Mouse (Mus musculus): ENCODE measurements around the gene Mob3b. TPM values are rescaled to one million over a fixed set of nuclear protein-coding genes. Genes with fewer than 3 reads are reported as not detected.

The Mob3b gene
- polyA plus RNA-seq, 1 experiment from 2014 or later, result 1.3 TPM

DNA sequence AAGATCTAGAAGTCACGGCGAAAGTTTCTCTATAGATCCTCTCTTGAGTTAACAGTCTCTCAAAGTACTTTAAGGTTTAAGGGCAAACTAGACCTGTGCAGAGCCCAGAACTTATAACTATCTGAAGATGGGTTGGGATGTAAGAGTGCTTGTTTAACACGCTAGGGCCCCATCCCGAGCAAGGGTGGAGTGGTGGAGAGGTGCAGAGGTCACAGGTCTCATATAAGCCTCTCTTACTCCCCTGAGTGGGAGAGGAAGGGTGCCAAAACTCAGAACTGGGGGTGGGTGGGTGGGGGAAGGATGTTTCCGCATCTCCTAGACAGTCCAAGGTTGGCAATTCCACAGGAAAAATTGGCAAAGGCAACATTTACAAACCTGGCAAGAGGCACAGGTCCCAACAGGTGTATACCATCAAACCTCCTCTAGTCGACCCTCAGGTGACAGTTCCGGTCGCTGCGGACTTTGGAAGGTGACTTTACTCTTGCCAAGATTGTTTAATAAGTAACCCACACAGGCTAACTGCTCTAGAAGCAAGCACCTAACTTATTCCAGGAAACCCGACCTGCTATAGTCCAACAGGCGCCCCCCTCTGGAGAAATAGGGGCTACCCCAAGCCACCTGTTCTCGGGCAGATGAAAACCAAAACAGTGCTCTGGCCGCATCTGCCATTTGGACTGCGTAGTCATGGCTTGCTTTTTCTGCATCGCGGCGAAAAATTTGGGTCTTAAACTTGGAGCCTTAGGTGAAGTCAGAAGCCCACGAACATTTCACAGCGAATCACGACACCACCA is 2.0 kb downstream of the Mob3b start:
- no peaks in the 10 kb centered on the region for H3K27me3 ChIP-seq (ENCODE audit: control insufficient read depth, insufficient read depth, low read length)
- WGBS, result 26% methylated on average over 20 of the region's 20 CpGs
- peaks cover 11% of the 10 kb centered on the region; the same call in 1 of the 2 replicates for H3K4me1 ChIP-seq (ENCODE audit: control insufficient read depth, insufficient read depth, low read length)
- ATAC-seq (ENCODE audit: low read depth), result no peak
- peak overlapping the region; percentile 32; the same call in 1 of the 2 replicates for H3K9ac ChIP-seq (replicated peaks; ENCODE audit: low read depth, low read length)
- H3K9me3 ChIP-seq (ENCODE audit: control insufficient read depth, low read length), result no peaks in the 10 kb centered on the region
- peak overlapping the region; percentile 53 for H3K4me3 ChIP-seq (ENCODE audit: low read depth, low read length)
- peak overlapping the region; percentile 99 for H3K4me2 ChIP-seq (ENCODE audit: low read depth, low read length)
- no peaks in the 10 kb centered on the region for H3K36me3 ChIP-seq (ENCODE audit: control insufficient read depth, insufficient read depth, low read length)
- H3K27ac ChIP-seq (ENCODE audit: low read depth, low read length), result no peak overlapping the region

GRCm38 (mm10) chr4:35154051-35154450 is 3.2 kb downstream of the Mob3b start:
- Histone ChIP-seq H3K9me3 (ENCODE audit: control insufficient read depth, low read length) (no peaks in the 10 kb centered on the region), H3K4me2 (ENCODE audit: low read depth, low read length) (no peak overlapping the region), H3K27me3 (ENCODE audit: control insufficient read depth, insufficient read depth, low read length) (no peaks in the 10 kb centered on the region), H3K9ac (replicated peaks; ENCODE audit: low read depth, low read length) (no peak overlapping the region), H3K4me3 (ENCODE audit: low read depth, low read length) (no peak overlapping the region), H3K4me1 (ENCODE audit: control insufficient read depth, insufficient read depth, low read length) (peaks cover 11% of the 10 kb centered on the region; the same call in 1 of the 2 replicates), H3K27ac (ENCODE audit: low read depth, low read length) (no peak overlapping the region), H3K36me3 (ENCODE audit: control insufficient read depth, insufficient read depth, low read length) (no peaks in the 10 kb centered on the region)
- ATAC-seq (ENCODE audit: low read depth), result no peak
- WGBS, result 13% methylated on average over 3 of the region's 3 CpGs

GRCm38 (mm10) chr4:35151756-35152155 is 5.5 kb downstream of the Mob3b start, which contains the start of gene Ifnk:
Ifnk (plus strand) TSS chr4:35152056.
- Histone ChIP-seq H3K9me3 (ENCODE audit: control insufficient read depth, low read length) (no peaks in the 10 kb centered on the region), H3K4me2 (ENCODE audit: low read depth, low read length) (no peak within 1 kb of the TSS), H3K27me3 (ENCODE audit: control insufficient read depth, insufficient read depth, low read length) (no peaks in the 10 kb centered on the region), H3K9ac (replicated peaks; ENCODE audit: low read depth, low read length) (no peak within 1 kb of the TSS), H3K27ac (ENCODE audit: low read depth, low read length) (no peak within 1 kb of the TSS), H3K36me3 (ENCODE audit: control insufficient read depth, insufficient read depth, low read length) (no peaks in the 10 kb centered on the region), H3K4me3 (ENCODE audit: low read depth, low read length) (no peak within 1 kb of the TSS), H3K4me1 (ENCODE audit: control insufficient read depth, insufficient read depth, low read length) (peaks cover 10% of the 10 kb centered on the region; the same call in 1 of the 2 replicates)
- ATAC-seq (ENCODE audit: low read depth), result no peak
- WGBS, result 83% methylated on average over 4 of the region's 4 CpGs

DNA sequence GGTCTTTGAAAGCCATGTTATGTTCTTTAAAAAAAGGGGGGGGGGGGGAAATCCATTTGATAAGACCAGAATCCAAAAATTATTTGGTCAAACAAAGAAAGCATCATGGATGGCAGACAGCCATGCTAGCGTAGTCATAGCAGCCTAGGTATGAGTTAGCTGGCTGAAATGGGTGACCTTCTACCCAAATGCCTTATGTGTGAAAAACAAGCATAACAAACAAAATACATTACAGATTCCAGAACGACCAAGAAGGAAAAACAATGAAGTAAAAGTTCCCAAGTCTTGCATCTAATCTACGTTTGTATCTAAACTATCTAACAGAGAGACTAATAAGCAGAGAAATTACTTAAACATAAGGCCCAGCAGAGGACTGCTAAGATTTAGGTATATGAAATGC is 6.6 kb downstream of the Mob3b start:
- peaks cover 2% of the 10 kb centered on the region; the same call in 1 of the 2 replicates for H3K4me1 ChIP-seq (ENCODE audit: control insufficient read depth, insufficient read depth, low read length)
- no peak overlapping the region for H3K4me3 ChIP-seq (ENCODE audit: low read depth, low read length)
- no peaks in the 10 kb centered on the region for H3K9me3 ChIP-seq (ENCODE audit: control insufficient read depth, low read length)
- H3K9ac ChIP-seq (replicated peaks; ENCODE audit: low read depth, low read length), result no peak overlapping the region
- no peak for ATAC-seq (ENCODE audit: low read depth)
- 88% methylated on average over 3 of the region's 3 CpGs for WGBS
- H3K4me2 ChIP-seq (ENCODE audit: low read depth, low read length), result no peak overlapping the region
- no peaks in the 10 kb centered on the region for H3K36me3 ChIP-seq (ENCODE audit: control insufficient read depth, insufficient read depth, low read length)
- no peaks in the 10 kb centered on the region for H3K27me3 ChIP-seq (ENCODE audit: control insufficient read depth, insufficient read depth, low read length)
- no peak overlapping the region for H3K27ac ChIP-seq (ENCODE audit: low read depth, low read length)

- no peaks in the 10 kb centered on the region for H3K4me1 ChIP-seq (ENCODE audit: control insufficient read depth, insufficient read depth, low read length)
- H3K36me3 ChIP-seq (ENCODE audit: control insufficient read depth, insufficient read depth, low read length), result no peaks in the 10 kb centered on the region
- 88% methylated on average over 4 of the region's 4 CpGs for WGBS
- no peak for ATAC-seq (ENCODE audit: low read depth)
- no peak overlapping the region for H3K9ac ChIP-seq (replicated peaks; ENCODE audit: low read depth, low read length)
- no peaks in the 10 kb centered on the region for H3K9me3 ChIP-seq (ENCODE audit: control insufficient read depth, low read length)
- no peaks in the 10 kb centered on the region for H3K27me3 ChIP-seq (ENCODE audit: control insufficient read depth, insufficient read depth, low read length)
- H3K4me3 ChIP-seq (ENCODE audit: low read depth, low read length), result no peak overlapping the region
- H3K27ac ChIP-seq (ENCODE audit: low read depth, low read length), result no peak overlapping the region
- no peak overlapping the region for H3K4me2 ChIP-seq (ENCODE audit: low read depth, low read length)
Observed at GRCm38 (mm10) chr4:35148326-35148725, 9.0 kb downstream of the Mob3b start.

DNA sequence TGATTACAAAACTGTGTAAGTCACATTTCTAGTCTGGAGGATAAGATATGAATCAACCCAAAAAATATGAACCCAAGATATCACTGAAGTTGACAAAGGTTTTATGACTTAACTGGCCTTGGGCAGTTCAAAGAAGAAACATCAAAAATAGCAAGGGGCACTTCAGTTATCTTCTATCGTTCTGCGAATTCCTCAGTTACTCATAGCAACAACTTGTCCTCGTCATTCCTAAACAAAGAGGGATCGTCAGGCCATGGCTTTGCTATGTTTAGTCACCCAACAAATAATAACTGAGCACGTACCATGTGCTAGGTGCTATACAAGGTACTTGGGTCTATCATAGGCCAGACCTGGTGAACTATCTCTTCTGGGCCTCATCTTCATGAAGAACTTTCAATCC is 10.7 kb downstream of the Mob3b start:
- ATAC-seq (ENCODE audit: low read depth), result no peak
- Histone ChIP-seq H3K27ac (ENCODE audit: low read depth, low read length) (no peak overlapping the region), H3K4me1 (ENCODE audit: control insufficient read depth, insufficient read depth, low read length) (no peaks in the 10 kb centered on the region), H3K9me3 (ENCODE audit: control insufficient read depth, low read length) (no peaks in the 10 kb centered on the region), H3K9ac (replicated peaks; ENCODE audit: low read depth, low read length) (no peak overlapping the region), H3K4me2 (ENCODE audit: low read depth, low read length) (no peak overlapping the region), H3K36me3 (ENCODE audit: control insufficient read depth, insufficient read depth, low read length) (no peaks in the 10 kb centered on the region), H3K4me3 (ENCODE audit: low read depth, low read length) (no peak overlapping the region), H3K27me3 (ENCODE audit: control insufficient read depth, insufficient read depth, low read length) (no peaks in the 10 kb centered on the region)
- 94% methylated on average over 5 of the region's 5 CpGs for WGBS

- Histone ChIP-seq H3K4me3 (ENCODE audit: low read depth, low read length) (no peak overlapping the region), H3K9me3 (ENCODE audit: control insufficient read depth, low read length) (no peaks in the 10 kb centered on the region), H3K27me3 (ENCODE audit: control insufficient read depth, insufficient read depth, low read length) (no peaks in the 10 kb centered on the region), H3K27ac (ENCODE audit: low read depth, low read length) (no peak overlapping the region), H3K36me3 (ENCODE audit: control insufficient read depth, insufficient read depth, low read length) (no peaks in the 10 kb centered on the region), H3K4me1 (ENCODE audit: control insufficient read depth, insufficient read depth, low read length) (no peaks in the 10 kb centered on the region), H3K9ac (replicated peaks; ENCODE audit: low read depth, low read length) (no peak overlapping the region), H3K4me2 (ENCODE audit: low read depth, low read length) (no peak overlapping the region)
- ATAC-seq (ENCODE audit: low read depth), result no peak
- 80% methylated on average over 10 of the region's 10 CpGs for WGBS
Observed at GRCm38 (mm10) chr4:35145726-35146125, 11.6 kb downstream of the Mob3b start.

DNA sequence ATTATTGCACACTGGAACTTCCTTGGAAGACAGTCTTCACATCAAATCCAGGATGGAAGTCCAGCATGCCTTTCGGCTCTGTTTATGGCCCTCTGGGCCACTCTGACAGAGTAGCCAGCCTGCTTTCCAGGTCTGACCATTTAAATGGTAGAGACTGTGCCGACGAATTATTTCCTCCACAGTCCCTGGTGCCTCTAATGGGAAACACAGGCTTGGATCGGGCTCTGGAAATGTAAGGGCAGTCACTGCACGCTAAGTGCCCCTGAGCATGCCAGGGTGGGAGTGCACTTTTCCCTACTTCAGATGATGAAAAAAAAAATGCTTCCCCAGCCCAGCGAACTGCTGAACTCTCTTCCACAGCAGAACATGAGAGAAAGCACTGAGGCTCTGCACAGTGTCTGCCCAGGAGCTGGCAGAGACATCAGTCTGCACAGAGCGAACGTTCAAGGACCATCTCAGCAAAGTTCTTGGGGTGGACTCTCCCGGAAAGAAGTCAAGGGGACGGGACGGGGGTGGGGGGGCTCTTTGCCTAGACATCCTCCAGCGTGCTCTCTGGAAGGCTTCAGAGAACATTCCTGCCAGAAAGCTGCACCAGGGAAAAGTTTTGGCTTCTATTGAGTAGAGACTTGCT is 13.7 kb downstream of the Mob3b start:
- H3K36me3 ChIP-seq (ENCODE audit: control insufficient read depth, insufficient read depth, low read length), result no peaks in the 10 kb centered on the region
- H3K4me3 ChIP-seq (ENCODE audit: low read depth, low read length), result no peak overlapping the region
- no peak overlapping the region for H3K27ac ChIP-seq (ENCODE audit: low read depth, low read length)
- no peaks in the 10 kb centered on the region for H3K4me1 ChIP-seq (ENCODE audit: control insufficient read depth, insufficient read depth, low read length)
- H3K27me3 ChIP-seq (ENCODE audit: control insufficient read depth, insufficient read depth, low read length), result no peaks in the 10 kb centered on the region
- H3K9ac ChIP-seq (replicated peaks; ENCODE audit: low read depth, low read length), result no peak overlapping the region
- ATAC-seq (ENCODE audit: low read depth), result no peak
- H3K4me2 ChIP-seq (ENCODE audit: low read depth, low read length), result no peak overlapping the region
- 84% methylated on average over 12 of the region's 12 CpGs for WGBS
- H3K9me3 ChIP-seq (ENCODE audit: control insufficient read depth, low read length), result no peaks in the 10 kb centered on the region

GRCm38 (mm10) chr4:35140317-35140716 is 17.0 kb downstream of the Mob3b start:
- Histone ChIP-seq H3K36me3 (ENCODE audit: control insufficient read depth, insufficient read depth, low read length) (no peaks in the 10 kb centered on the region), H3K4me2 (ENCODE audit: low read depth, low read length) (no peak overlapping the region), H3K9me3 (ENCODE audit: control insufficient read depth, low read length) (no peaks in the 10 kb centered on the region), H3K27ac (ENCODE audit: low read depth, low read length) (no peak overlapping the region), H3K4me1 (ENCODE audit: control insufficient read depth, insufficient read depth, low read length) (no peaks in the 10 kb centered on the region), H3K27me3 (ENCODE audit: control insufficient read depth, insufficient read depth, low read length) (no peaks in the 10 kb centered on the region), H3K9ac (replicated peaks; ENCODE audit: low read depth, low read length) (no peak overlapping the region), H3K4me3 (ENCODE audit: low read depth, low read length) (no peak overlapping the region)
- WGBS, result 89% methylated on average over 6 of the region's 6 CpGs
- no peak for ATAC-seq (ENCODE audit: low read depth)

Data from neural tube, embryonic 14.5 days (tissue).